Mouse (Mus musculus): ENCODE results near the gene Psmd2. TPM values are rescaled to one million over a fixed set of nuclear protein-coding genes. Genes with fewer than 3 reads are reported as not detected.
A peak's percentile ranks its signal among the peaks of the same experiment; 100 is the strongest.

Gene Psmd2
- polyA plus RNA-seq, 1 experiment, result 203 TPM

DNA sequence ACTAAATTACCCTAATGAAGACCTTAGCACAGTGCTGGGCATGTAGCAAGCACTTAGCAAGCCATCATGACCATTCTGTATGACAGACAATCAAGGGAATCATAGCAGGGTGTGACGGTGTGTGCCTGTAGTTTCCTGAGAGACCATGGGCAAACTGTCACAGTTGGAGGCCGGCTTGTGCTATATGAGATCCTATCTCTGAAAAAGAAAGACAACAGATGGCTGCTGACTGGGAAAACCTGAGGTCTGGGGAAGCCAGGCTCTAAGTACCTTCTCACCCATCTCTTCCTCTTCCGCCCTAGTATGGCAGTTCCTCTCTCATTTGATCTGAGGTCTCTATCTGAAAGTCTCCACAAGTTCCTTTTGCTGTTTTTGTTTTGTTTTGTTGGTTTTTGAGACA lies 54.3 kb downstream of the Psmd2 start:
- H3K4me3 ChIP-seq (replicated peaks; ENCODE audit: insufficient read depth, low read depth, low read length), result no peak overlapping the region
- WGBS, result 16% methylated on average over 3 of the region's 3 CpGs
- H3K27me3 ChIP-seq (ENCODE audit: control insufficient read depth, insufficient read depth, low read length), result no peaks in the 10 kb centered on the region
- peaks cover 30% of the 10 kb centered on the region for H3K4me1 ChIP-seq (ENCODE audit: control insufficient read depth, insufficient read depth, low read length)
- peak; percentile 51 to 70 for DNase-seq
- H3K27ac ChIP-seq (ENCODE audit: insufficient read depth, low read length), result peak overlapping the region; percentile 34; the same call in 1 of the 2 replicates
- no peak for TF ChIP-seq CTCF (IDR thresholded peaks at IDR 0.05; ENCODE audit: borderline replicate concordance, insufficient read depth, low read depth, low read length)
- no peak for TF ChIP-seq POLR2A (IDR thresholded peaks at IDR 0.05; ENCODE audit: borderline replicate concordance, insufficient read depth, low read length)

DNA sequence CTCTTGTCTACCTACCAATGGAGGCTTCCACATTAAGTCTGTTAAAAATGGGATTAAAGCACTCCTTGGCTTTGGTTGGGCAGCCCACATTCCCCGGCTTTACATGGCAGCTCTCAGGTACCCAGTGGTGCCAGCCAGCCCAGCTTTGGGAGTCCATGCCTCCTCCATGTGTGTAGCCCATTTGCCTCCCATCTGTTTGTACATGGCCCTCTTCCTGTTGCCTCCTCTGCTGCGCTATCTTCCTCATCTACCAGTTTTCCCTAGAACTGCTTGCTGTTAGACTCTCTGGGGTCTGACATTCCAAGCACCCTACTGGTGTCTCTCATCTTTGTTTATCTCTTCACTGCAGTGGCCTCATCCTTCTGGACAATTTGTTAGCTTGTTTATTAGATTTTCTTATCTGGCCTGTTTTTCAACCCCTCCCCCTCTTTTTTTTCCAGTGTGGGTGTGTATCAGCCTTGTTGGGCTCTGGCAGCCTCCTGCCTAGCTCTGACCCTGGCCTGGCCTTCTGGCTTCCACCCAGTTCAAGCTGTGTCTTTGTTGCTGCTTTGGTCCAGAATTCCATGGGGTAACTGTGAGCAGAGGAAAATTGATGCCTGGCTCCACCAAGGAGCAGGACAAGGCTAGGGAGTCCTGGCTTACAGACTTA lies 55.1 kb downstream of the Psmd2 start:
- Histone ChIP-seq H3K27ac (ENCODE audit: insufficient read depth, low read length) (no peak overlapping the region), H3K27me3 (ENCODE audit: control insufficient read depth, insufficient read depth, low read length) (no peaks in the 10 kb centered on the region), H3K4me3 (replicated peaks; ENCODE audit: insufficient read depth, low read depth, low read length) (no peak overlapping the region), H3K4me1 (ENCODE audit: control insufficient read depth, insufficient read depth, low read length) (peaks cover 26% of the 10 kb centered on the region)
- no peak for TF ChIP-seq POLR2A (IDR thresholded peaks at IDR 0.05; ENCODE audit: borderline replicate concordance, insufficient read depth, low read length)
- no peak for TF ChIP-seq CTCF (IDR thresholded peaks at IDR 0.05; ENCODE audit: borderline replicate concordance, insufficient read depth, low read depth, low read length)
- peak; percentile 41 to 51 for DNase-seq
- WGBS, result 56% methylated on average over 2 of the region's 2 CpGs

DNA sequence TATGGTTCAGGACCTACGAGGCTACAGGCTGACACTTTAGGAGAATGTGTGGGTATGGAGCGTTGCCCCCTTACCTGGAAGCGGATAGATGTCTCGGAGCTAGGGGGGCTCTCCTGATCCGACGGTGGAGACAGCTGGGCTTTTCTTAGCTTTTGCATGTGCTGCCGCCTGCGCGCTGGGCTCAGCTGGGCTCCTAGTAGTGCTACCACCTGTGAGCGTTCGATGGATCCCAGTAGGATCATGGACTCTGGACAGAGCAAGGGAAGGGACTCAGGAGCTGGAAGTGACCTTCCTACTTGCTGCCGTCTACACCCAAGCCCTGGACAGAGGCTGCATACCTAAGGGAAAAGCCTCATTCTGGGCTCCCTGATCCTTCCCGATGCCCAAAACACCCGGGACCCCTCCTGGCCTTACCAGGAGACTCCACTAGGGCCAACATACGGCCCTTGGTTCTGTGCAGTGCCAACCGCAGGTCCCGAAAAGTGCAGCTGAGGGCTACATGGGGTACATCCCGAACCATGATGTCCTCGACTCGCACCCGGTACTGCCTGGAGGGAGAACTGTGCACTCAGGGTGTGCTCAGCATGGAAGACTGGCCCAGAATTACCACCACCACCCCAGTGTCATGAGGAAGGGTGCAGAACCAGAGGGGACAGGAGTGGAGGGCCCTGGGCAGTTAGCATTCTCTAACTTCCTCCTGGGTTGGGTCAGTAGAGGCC lies 56.9 kb downstream of the Psmd2 start:
- Histone ChIP-seq H3K27me3 (ENCODE audit: control insufficient read depth, insufficient read depth, low read length) (no peaks in the 10 kb centered on the region), H3K27ac (ENCODE audit: insufficient read depth, low read length) (no peak overlapping the region), H3K4me3 (replicated peaks; ENCODE audit: insufficient read depth, low read depth, low read length) (no peak overlapping the region), H3K4me1 (ENCODE audit: control insufficient read depth, insufficient read depth, low read length) (peaks cover 20% of the 10 kb centered on the region)
- WGBS, result 92% methylated on average over 21 of the region's 21 CpGs
- TF ChIP-seq CTCF (IDR thresholded peaks at IDR 0.05; ENCODE audit: borderline replicate concordance, insufficient read depth, low read depth, low read length) (no peak), POLR2A (IDR thresholded peaks at IDR 0.05; ENCODE audit: borderline replicate concordance, insufficient read depth, low read length) (no peak)
- no peak for DNase-seq

DNA sequence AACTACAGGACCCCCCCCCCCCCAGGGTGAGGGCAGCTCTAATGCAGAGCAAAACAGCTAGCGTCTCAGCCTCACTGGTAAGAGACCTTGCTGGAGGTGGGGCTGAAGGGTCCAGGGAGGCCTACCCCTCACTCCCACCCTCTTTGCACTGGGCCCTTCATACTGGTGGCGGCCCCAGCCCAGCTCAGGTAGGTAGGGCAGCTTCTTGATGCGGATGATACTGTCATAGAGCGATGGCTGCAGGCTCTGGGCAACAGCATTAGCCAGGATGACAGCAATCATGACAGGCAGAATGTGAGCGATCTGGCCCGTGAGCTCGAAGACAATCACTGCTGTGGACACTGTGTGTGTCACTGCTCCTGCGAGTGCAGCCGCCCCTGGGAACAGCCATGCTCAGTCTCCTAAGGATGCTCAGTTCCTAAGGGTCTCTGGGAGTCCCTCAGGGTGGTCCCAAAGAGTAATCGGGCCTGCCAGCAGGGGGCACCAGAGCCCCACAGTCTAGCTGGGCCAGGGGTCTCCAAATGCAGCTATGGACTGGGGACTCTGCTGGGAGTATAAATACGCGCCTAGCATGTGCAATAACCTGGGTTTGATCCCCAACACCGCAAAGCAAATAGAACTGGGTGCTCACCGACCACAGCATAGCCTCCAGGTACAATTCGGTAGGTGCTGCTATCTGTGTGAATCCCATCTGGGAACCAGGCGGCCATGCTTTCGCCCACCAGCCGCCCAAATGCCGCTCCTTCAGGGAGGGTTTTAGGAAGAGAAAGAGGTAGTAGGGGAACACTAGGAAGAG lies 57.7 kb downstream of the Psmd2 start:
- no peak overlapping the region for H3K27ac ChIP-seq (ENCODE audit: insufficient read depth, low read length)
- WGBS, result 77% methylated on average over 19 of the region's 19 CpGs
- H3K27me3 ChIP-seq (ENCODE audit: control insufficient read depth, insufficient read depth, low read length), result no peaks in the 10 kb centered on the region
- peak in 1 of 2 experiments; percentile 46 for DNase-seq
- H3K4me1 ChIP-seq (ENCODE audit: control insufficient read depth, insufficient read depth, low read length), result peaks cover 22% of the 10 kb centered on the region
- TF ChIP-seq POLR2A (IDR thresholded peaks at IDR 0.05; ENCODE audit: borderline replicate concordance, insufficient read depth, low read length), result no peak
- TF ChIP-seq CTCF (IDR thresholded peaks at IDR 0.05; ENCODE audit: borderline replicate concordance, insufficient read depth, low read depth, low read length), result peak; percentile 48; the same call in 1 of the 2 replicates
- no peak overlapping the region for H3K4me3 ChIP-seq (replicated peaks; ENCODE audit: insufficient read depth, low read depth, low read length)

DNA sequence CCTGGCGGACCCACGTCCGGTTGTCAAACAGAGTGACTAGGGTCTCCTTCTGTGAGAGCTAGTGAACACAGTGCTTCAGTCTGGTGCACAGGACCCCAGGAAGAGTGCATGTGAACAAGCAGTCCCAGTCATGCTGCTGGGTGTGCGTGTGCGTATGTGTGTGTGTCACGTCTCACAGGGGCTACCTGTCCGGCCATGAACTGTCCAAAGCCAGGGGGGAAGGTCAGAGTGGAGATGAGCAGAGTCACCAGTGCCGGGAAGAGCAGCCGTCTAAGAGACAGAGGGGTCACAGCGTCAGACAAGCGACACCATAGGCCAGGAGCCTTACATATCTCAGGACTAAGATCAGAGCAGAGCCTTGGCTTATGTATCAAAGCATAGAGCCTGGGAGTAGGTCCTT lies 58.9 kb downstream of the Psmd2 start:
- H3K4me1 ChIP-seq (ENCODE audit: control insufficient read depth, insufficient read depth, low read length), result peaks cover 27% of the 10 kb centered on the region
- no peak for DNase-seq
- no peak overlapping the region for H3K4me3 ChIP-seq (replicated peaks; ENCODE audit: insufficient read depth, low read depth, low read length)
- no peaks in the 10 kb centered on the region for H3K27me3 ChIP-seq (ENCODE audit: control insufficient read depth, insufficient read depth, low read length)
- no peak overlapping the region for H3K27ac ChIP-seq (ENCODE audit: insufficient read depth, low read length)
- no peak for TF ChIP-seq CTCF (IDR thresholded peaks at IDR 0.05; ENCODE audit: borderline replicate concordance, insufficient read depth, low read depth, low read length)
- no peak for TF ChIP-seq POLR2A (IDR thresholded peaks at IDR 0.05; ENCODE audit: borderline replicate concordance, insufficient read depth, low read length)
- WGBS, result 94% methylated on average over 11 of the region's 11 CpGs

DNA sequence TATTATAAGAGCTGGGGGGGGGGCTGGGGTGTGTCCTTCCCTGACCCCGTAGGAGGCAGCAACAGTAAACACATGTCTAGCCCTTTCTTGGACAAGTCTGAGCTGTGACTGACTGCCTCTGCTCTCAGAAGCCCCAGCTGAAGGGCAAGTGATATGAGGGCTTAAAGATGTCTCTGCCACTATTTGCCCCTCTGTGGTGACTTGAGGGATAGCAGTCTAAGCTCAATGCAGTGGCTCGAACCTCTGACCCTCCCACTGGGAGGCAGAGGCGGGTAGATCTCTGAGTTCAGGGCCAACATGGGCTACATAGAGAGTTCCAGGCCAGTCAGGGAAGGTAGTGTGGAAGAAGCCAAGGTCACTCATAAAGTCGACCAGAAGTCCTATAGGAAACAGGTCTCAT lies 59.4 kb downstream of the Psmd2 start:
- peak; percentile 38; the same call in 1 of the 2 replicates for TF ChIP-seq CTCF (IDR thresholded peaks at IDR 0.05; ENCODE audit: borderline replicate concordance, insufficient read depth, low read depth, low read length)
- TF ChIP-seq POLR2A (IDR thresholded peaks at IDR 0.05; ENCODE audit: borderline replicate concordance, insufficient read depth, low read length), result no peak
- 64% methylated on average over 4 of the region's 4 CpGs for WGBS
- Histone ChIP-seq H3K27me3 (ENCODE audit: control insufficient read depth, insufficient read depth, low read length) (no peaks in the 10 kb centered on the region), H3K4me1 (ENCODE audit: control insufficient read depth, insufficient read depth, low read length) (peaks cover 23% of the 10 kb centered on the region), H3K4me3 (replicated peaks; ENCODE audit: insufficient read depth, low read depth, low read length) (no peak overlapping the region), H3K27ac (ENCODE audit: insufficient read depth, low read length) (no peak overlapping the region)
- no peak for DNase-seq

DNA sequence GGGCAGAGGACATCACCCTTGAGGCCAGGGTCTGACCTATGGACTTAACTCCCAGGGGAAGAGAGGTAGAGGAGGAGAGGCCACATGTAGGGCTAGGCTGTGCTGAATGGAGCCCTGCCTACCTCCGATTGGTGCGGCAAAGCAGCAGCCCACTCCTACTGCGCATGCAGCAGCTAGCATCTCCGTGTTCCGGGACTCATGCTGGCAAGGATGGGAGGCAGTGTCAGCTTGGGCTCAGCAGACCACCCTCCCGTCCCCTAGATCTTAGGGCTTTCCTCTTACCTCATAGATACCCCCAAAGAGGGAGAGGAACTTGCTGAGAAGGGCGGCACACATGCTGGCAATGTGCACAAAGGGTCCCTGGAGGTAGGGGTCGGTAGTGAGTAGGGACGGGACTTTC lies 60.7 kb downstream of the Psmd2 start:
- no peaks in the 10 kb centered on the region for H3K27me3 ChIP-seq (ENCODE audit: control insufficient read depth, insufficient read depth, low read length)
- H3K4me1 ChIP-seq (ENCODE audit: control insufficient read depth, insufficient read depth, low read length), result peaks cover 21% of the 10 kb centered on the region
- H3K4me3 ChIP-seq (replicated peaks; ENCODE audit: insufficient read depth, low read depth, low read length), result no peak overlapping the region
- H3K27ac ChIP-seq (ENCODE audit: insufficient read depth, low read length), result no peak overlapping the region
- WGBS, result 70% methylated on average over 9 of the region's 9 CpGs
- no peak for DNase-seq
- TF ChIP-seq CTCF (IDR thresholded peaks at IDR 0.05; ENCODE audit: borderline replicate concordance, insufficient read depth, low read depth, low read length) (no peak), POLR2A (IDR thresholded peaks at IDR 0.05; ENCODE audit: borderline replicate concordance, insufficient read depth, low read length) (no peak)
